Mouse (Mus musculus) urinary bladder, postnatal 10 days (tissue): ENCODE results near the gene Akr1c19.

Experiments
- DNase-seq: peaks from one replicate; pipeline ENCODE4 v3.0.0; 2022; ENCODE audit warnings: low spot score

Gene Akr1c19

GRCm38 (mm10) chr13:4270860-4271259, 42.4 kb downstream of the Akr1c19 start:
- DNase-seq = no peak

DNA sequence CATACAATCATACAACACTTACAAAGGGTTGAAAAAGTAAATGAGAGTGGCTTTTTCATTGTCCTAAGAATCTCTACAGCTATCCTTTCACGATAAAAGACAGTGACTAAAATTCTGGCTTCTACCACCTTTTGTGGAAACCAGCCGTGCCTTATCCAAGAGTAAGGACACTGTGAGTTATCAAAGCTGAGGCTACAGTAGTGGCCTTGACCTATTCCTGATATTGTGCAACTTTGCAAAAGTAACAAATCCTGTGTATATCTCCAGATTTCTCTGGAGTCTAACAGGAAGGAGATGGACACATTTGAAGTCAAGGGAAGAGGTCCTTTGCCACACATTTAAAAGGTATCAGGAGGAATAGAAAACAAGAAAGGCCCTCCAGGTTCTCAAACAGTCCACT, 49.0 kb downstream of the Akr1c19 start:
- no peak for DNase-seq

GRCm38 (mm10) chr13:4279284-4279683, 50.8 kb downstream of the Akr1c19 start, which contains the start of gene Akr1c12:
Gene Akr1c12, minus strand, starts transcription at chr13:4279433.
- no peak for DNase-seq

GRCm38 (mm10) chr13:4281471-4282412, 53.2 kb downstream of the Akr1c19 start:
- DNase-seq = no peak

GRCm38 (mm10) chr13:4296991-4297390, 68.5 kb downstream of the Akr1c19 start:
- no peak for DNase-seq
